Mouse (Mus musculus) lung, postnatal 0 days (tissue): ENCODE results near the gene Gm6121. TPM values are rescaled to one million over a fixed set of nuclear protein-coding genes. Genes with fewer than 3 reads are reported as not detected.
"Not testable (repeated sequence)": the region's sequence is repeated elsewhere in the genome, so short reads cannot be mapped to it uniquely, and the experiment has no call there.

Experiments
- ATAC-seq: fragments of 200-750 bp; cut with Nextera tagmentation; 2 replicates; pipeline ENCODE4 v1.8.0; 2017; ENCODE audit warnings: moderate library complexity
- DNase-seq: peaks from one replicate; pipeline ENCODE4 v3.0.0-alpha.2; 2016; ENCODE audit warnings: low spot score
- H3K27ac ChIP-seq: fragments of 300-500 bp; sonication (generic); 2 replicates; pipeline ENCODE4 v1.5.1; 2014; ENCODE audit warnings: antibody characterized with exemption, mild to moderate bottlenecking, low read length, mixed read lengths
- H3K27me3 ChIP-seq: fragments of 300-500 bp; sonication (generic); replicated peaks from 2 replicates; pipeline ENCODE4 v1.6.1; 2014; ENCODE audit warnings: low read length, mixed read lengths; ENCODE audit not compliant: insufficient read depth
- H3K36me3 ChIP-seq: fragments of 300-500 bp; sonication (generic); 2 replicates; pipeline ENCODE4 v1.6.1; 2014; ENCODE audit warnings: low read length, mixed read lengths; ENCODE audit not compliant: insufficient read depth
- H3K4me1 ChIP-seq: fragments of 300-500 bp; sonication (generic); 2 replicates; pipeline ENCODE4 v1.6.1; 2014; ENCODE audit warnings: antibody characterized with exemption, low read depth, low read length, mixed read lengths; ENCODE audit not compliant: insufficient read depth
- H3K4me2 ChIP-seq: fragments of 300-500 bp; sonication (generic); replicated peaks from 2 replicates; pipeline ENCODE4 v1.6.1; 2014; ENCODE audit warnings: low read depth, mild to moderate bottlenecking, low read length, moderate library complexity, mixed read lengths
- H3K4me3 ChIP-seq: fragments of 300-500 bp; sonication (generic); 2 replicates; pipeline ENCODE4 v1.5.1; 2014; ENCODE audit warnings: low read depth, low read length
- H3K9ac ChIP-seq: fragments of 300-500 bp; sonication (generic); replicated peaks from 2 replicates; pipeline ENCODE4 v1.6.1; 2014; ENCODE audit warnings: low read depth, mild to moderate bottlenecking
- H3K9me3 ChIP-seq: fragments of 300-500 bp; sonication (generic); 2 replicates; pipeline ENCODE4 v1.6.1; 2016; ENCODE audit warnings: low read length, mixed read lengths
- WGBS: fragments of 180-500 bp; shearing (Covaris S2); extraction: QIAGEN DNeasy Blood & Tissue Kit; methylation state at CpG from one replicate; pipeline ENCODE4 v1.1.7; 2014; 5-methylcytosine and 5-hydroxymethylcytosine counted together
- polyA plus RNA-seq: library from polyadenylated mRNA; unstranded; fragments of >200 nt; fragmentation: Nextera tagmentation; extraction: Ambion mirVana; gene quantifications from 2 replicates; pipeline ENCODE4 v1.2.1, GENCODE M21; 2015

The Gm6121 gene
- not detected in 2 replicates for polyA plus RNA-seq

DNA sequence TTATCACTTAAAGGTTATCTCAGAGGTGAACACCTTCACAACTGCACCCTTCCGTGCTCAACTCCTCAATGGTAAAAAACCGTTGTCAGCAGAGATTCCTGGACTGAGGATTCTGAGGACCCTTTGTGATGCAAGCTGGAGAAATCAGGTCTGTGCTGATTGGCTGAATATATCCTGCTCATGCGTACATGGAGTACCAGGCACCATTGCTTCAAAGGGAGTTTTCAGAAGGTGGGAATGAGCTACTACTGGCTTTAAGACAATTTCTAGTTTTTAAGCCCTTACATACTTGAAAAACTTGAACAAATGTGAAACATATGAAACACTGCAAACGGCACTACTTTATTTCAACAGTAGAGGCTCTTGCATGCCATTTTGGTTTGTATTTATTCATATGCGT is at the start of gene Gm6121:
TSS of gene Gm6121 (minus strand) at position 101 of the 400 bp plus-strand sequence.
- not testable (repeated sequence) for H3K36me3 ChIP-seq, ATAC-seq, H3K4me2 ChIP-seq, H3K9me3 ChIP-seq, DNase-seq, H3K4me3 ChIP-seq, H3K4me1 ChIP-seq, H3K27me3 ChIP-seq, H3K27ac ChIP-seq, H3K9ac ChIP-seq
- WGBS = no CpG with 5 or more reads among the region's 5 CpGs

Other genes with a start within 250 kb of the Gm6121 start
- gene Gm14525, start 233.1 kb downstream of the Gm6121 start, polyA plus RNA-seq = not detected in 2 replicates